Mouse (Mus musculus) spleen, postnatal 0 days (tissue): ENCODE data around the gene Scn3a. TPM values are rescaled to one million over a fixed set of nuclear protein-coding genes. Genes with fewer than 3 reads are reported as not detected.

ENCODE experiments used
- polyA plus RNA-seq: library from polyadenylated mRNA; unstranded; fragments of >200 nt; fragmentation: Nextera tagmentation; extraction: Ambion mirVana; gene quantifications from 2 replicates; pipeline ENCODE4 v1.2.1, GENCODE M21; 2015

The Scn3a gene
- 0.13 and 0.15 TPM in 2 replicates for polyA plus RNA-seq

DNA sequence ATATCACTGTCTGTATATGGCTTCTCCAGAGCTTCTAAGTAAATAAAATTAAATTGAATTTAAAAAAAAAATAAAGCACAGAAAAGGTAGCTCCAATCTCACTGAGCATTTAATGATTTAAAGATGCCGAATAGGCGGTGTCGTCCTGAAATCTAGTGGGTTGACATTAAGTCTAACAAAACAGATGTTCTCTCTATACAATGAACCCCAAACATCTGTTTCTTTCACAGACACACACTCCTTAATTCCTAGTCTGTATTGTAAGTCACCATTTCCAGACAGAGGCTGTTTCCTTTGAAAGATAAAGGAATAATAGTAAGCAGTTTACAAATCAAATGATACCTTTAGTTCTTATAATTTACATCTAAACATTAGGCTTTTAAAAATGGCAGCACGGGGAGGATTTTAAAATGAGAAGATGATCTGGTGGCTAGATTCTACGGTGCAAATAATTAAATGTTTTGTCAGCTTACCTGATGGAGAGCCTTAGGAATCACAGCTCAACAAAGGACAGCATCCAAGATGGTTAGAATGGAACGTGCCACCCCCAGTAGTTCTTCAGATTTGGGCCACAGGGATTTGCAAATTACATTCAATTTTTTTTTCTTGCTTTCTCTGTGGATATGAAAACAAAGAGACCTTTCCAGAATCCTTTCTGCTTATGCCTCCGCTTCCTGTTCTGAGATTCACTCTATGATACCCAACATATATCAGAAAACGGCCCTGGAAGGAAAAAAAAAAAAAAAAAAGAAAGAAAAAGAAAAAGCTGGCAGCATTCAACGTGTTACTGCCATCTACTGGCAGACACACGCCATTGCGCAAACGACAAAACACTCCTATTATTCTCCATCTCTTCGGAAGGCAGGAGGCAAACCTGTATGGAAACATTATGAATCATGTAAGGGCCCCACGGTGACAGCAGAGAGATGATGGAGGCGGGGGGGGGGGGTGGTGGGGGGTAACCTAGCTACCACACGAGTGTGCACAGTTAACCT, at the start of gene Scn3a:
Gene Scn3a, minus strand, starts transcription at position 835 of the 995 bp plus-strand sequence.

Other genes starting within 250 kb of the Scn3a start
- not detected in 2 replicates for gene Slc38a11, start 203.6 kb downstream of the Scn3a start, polyA plus RNA-seq
- 0.18 and 0.40 TPM in 2 replicates for gene Scn2a, start 53.1 kb upstream of the Scn3a start, polyA plus RNA-seq